Mouse (Mus musculus) cerebellum, adult 18-20 months (tissue): ENCODE measurements around the gene RPS10-NUDT3.
A peak's percentile ranks its signal among the peaks of the same experiment; 100 is the strongest.

Source experiments
- DNase-seq, 2 experiments: peaks; one replicate each; pipeline ENCODE4 v3.0.0; 2021

The RPS10-NUDT3 gene

DNA sequence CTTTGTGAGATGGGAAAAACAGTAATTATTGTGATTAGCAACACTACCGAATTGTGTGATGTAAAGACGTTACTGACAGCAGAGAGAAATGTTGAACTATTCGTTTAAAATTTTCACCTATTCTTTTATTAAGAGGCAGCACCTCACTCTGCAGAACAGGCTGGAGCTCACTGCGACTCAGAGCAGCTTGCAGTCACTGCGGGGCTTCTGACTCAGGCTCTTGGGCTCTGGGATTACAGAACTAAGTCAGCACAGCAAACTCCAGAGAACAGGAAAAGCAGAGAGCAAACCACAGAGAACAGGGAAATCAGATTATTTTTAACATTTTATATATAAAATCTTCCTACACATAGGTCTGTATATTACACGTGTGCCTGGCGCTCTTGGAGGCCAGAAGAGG, 25.4 kb downstream of the RPS10-NUDT3 start:
- DNase-seq = peak in 1 of 2 experiments; percentile 68

DNA sequence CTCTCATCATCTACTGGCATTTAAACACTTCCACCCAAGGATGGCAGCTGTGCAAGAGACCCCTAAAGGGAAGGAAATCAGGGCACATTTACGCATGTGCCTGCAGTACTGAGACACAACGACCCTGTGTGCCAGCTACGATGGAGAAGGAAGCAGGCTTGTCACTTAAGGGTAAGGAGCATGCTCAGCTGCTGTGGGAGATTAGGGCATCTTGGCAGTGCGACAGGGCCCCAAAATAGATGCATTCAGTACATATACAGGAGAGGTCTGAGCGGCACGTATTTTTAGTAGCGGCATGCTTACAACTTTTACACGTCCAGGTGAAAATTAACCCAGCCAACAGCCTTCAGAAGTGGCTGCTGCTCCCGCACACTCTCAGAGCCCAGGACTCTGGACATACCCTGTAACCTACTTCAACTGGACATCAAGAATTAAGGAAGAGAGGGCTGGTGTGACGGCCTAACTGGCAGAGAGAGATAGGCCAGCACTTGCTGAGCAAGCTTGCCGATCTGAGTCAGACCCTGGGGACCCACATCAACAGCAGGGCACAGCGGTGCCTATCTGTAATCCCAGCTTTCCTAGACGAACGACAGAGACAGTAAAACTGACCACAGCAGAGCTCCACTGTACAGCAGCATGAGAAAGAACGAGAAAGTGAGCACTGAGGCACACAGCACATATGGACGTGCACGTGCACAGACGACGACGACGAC, 31.3 kb downstream of the RPS10-NUDT3 start:
- peak; percentile 62 to 63 for DNase-seq

- no peak for DNase-seq
Observed at GRCm38 (mm10) chr17:27603036-27603435, 32.0 kb downstream of the RPS10-NUDT3 start.

- DNase-seq = peak; percentile 75 to 79
Observed at GRCm38 (mm10) chr17:27600869-27601268, 34.2 kb downstream of the RPS10-NUDT3 start.

DNA sequence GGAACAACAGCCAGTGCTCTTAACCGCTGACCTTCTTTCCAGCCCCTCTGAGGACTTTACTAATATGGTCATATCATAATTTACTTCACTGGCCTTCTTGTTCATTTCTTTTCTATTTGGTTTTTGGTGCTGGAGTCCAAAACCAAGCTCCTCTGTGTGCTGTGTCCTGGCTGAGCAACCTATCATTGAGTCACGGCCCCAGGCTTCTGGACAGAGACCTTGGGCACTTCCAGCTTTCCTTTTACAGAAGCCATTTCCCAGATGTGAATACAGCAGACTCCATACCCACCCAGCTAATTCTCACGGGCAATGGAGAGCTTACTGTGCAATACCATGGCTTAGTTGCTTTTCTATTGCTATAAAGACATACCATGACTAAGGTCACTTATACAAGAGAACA, 34.7 kb downstream of the RPS10-NUDT3 start:
- DNase-seq = no peak

DNA sequence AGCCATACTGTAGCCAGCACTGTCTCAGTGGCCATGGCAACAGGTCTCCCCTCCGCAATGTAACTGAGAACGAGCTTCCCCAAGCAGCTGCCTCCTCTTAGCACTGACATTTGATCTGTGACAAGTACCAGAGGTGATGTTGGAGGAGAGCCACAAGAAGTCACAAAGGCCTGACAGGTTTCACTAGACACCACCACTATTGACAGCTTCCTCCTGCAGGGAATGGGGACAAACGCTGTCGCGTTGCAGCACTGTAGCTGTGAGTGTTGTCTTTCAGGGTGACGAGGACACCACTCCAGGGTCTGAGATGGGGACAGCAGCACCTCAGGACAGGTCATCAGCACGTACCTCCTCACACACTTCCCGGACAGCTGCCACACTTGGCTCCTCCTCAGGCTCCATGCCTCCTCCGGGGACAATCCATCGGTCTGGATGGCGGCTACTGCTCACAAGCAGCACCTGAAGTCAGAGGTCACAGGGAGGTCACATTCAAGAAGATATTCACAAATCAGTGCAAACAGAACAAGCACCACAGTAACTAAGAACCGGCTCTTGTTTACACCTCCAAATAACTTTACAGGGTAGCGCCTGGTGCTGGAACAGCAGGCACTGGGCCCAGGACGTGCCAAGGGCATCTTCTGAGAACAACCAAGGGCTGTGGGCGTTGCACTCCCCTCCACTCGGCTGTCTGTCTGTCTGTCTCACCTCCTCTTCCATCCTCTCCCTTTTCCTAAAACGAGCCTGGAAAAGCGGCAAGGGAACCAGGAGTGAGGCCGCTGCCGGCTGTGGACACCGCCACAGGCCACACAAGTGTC, 38.4 kb downstream of the RPS10-NUDT3 start:
- no peak for DNase-seq

DNA sequence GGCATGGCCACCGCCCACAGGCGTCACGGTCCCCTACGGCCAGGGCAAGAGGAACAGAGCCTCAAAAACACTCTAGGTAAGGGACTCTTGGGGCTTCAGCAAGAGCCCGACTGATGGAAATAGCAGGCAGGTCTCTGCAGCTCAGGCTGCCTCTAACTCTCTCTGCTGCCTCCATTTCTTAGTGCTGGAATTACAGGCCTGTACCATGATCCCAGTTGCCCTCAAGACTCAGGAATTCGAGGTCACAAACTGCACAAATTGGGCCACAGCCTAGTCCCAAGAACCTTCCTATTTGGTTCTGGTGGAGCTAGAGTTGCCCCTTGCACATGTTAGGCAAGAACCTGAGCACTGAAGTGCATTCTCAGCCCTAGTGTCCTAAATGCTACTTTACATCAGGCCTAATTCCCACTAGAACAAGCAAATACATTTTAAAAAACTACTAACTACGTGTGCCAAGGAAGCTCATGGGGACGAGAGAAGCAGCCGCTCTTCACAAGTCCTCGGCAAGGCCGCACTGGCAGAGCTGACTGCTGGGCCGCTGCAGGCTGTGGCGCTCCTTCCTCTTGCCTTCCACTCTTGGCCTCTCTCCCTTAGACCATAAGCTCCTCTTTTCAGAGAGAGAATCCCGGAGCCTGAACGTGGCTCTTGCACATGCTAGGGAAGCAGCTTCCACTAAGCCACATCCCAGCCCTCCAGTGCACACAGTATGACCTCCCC, 39.2 kb downstream of the RPS10-NUDT3 start:
- peak in 1 of 2 experiments; percentile 46 for DNase-seq

- DNase-seq = no peak
Observed at GRCm38 (mm10) chr17:27592565-27592910, 42.5 kb downstream of the RPS10-NUDT3 start.

DNA sequence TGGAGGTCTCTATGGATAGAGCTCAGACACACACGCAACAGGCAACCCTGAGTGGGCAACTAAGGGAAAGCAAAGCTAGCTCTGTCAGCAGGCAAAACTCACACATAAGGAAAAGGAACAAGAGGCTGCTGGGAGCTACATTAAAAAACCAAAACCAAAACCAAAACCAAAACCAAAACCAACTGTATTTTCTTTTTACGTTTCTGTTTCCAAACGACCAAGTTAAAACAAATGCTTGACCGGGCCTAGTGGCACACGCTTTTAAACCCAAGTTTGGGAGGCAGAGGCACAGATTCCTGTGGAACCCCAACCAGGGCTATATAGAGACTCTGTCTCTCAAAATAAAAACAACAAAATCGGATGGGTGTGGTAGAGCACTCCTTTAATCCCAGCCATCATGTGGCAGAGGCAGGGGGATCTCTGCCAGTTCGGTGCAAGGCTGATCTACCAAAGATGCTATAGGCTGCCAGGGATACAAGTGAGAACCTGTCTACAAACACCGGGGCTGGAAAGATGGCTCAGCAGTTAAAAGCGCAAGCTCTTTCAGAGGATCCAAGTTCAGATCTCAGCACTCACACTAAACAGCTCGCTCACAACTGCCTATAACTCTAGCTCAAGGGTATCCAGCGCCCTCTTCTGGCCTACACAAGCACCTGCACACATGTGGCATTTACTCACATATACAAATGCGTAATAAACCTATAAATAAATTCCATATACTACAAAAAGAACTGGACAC, 43.0 kb downstream of the RPS10-NUDT3 start:
- no peak for DNase-seq

DNA sequence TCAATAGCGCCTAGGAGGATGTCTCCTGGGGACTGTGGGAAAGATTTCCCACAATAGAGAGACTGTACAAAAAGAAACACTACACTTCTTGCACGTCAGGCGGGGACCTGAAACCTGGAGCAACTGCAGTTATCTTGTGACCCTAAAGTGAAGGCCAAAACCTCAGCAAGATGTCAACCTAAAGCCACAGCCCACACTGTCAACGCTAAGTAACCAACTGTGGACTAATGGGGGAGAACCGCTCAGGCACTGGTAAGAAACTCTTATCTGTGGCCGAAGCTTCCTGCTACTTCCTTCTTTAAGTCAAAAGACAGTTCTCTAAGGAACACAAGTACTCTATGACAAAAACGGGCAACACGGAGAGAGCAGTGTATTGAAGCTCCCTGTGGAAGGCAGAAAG, 46.8 kb downstream of the RPS10-NUDT3 start:
- no peak for DNase-seq

- DNase-seq = peak in 1 of 2 experiments; percentile 53
Observed at GRCm38 (mm10) chr17:27587252-27587651, 47.8 kb downstream of the RPS10-NUDT3 start.

DNA sequence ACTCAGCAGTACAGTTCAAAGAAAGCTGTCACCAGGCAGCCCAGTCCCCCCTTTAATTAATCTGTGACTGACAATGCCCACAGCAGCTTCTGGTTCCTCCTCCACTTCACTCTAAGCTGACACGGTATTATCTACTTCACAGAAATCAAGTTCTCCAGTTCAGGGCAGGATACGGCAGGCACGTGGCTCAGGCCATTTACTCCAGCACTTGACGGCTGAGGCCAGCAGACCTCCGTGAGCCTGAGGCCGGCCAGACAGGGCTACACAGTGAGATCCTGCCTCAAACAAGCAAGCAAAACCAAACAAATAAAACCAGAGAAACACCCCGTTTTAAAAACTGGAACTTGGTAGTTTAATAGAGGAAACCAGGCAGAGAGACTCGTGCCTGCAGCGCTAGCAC, 48.4 kb downstream of the RPS10-NUDT3 start:
- DNase-seq = no peak

DNA sequence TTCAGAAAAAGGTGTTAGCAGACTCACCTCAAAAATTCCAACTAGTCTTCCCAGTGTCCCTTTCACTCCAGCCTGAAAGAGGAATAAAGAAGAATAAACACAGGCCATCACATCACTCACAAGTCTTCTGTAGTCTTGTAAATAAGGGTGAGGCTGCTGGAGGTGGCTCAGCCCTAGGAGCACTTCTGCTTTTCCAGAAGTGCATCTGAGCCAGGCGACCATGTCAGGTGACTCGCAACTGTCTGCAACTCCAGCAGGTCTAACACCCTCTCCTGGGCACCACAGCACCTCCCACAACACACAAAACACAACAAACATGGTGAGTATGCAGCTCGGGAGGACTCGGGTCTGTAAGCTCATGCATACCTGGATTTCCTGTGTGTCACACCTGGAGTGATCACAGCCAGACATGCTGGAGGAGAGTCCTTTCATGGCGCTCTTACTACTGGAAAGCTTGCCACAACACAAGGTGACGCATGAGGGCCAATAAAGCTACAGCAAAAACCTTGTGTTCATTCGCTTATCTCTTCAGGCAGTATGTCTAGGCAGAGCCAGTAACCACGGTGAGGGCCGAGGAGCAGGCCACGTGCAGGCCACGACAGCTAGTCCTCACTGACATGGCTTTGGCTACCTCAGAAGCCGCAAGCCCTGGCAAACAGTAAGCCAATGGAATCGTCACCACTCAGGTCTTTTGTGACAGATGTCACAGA, 51.7 kb downstream of the RPS10-NUDT3 start:
- no peak for DNase-seq

DNA sequence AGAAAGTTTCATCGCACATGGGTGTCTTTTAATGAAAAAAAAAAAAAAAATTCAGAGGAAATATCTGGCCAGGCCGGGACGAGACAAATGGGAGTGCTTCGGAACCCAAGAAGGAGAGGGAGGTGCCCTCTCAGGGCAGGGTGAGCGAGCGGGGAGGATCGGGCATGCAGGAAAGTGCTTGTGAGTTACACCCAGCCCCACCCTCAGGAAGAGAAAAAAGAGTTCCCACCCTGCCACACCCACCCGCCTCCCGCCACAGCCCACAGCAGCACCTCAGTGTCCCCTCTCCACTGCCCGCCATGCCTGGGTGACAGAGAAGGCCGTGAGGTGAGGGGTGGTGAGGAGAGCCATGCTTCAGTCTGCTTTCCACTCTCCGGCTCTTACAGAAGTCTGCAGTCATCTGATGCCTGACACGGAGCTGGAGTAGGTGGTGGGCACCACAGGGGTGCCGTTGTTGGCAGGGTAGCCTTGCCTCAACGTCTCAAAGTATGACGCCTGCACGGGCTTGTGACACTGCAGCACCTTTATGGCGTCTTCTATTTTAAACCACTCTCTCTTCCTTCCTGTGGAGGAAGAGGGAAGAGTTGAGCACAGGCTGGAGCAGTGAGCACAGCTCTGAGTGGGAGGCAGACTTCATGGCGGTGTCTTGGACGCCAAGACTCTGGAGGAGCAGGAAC, 54.5 kb downstream of the RPS10-NUDT3 start:
- DNase-seq = no peak

- DNase-seq = peak; percentile 73 to 75
Observed at GRCm38 (mm10) chr17:27579816-27580215, 55.2 kb downstream of the RPS10-NUDT3 start.

GRCm38 (mm10) chr17:27578487-27578886, 56.5 kb downstream of the RPS10-NUDT3 start:
- no peak for DNase-seq

DNA sequence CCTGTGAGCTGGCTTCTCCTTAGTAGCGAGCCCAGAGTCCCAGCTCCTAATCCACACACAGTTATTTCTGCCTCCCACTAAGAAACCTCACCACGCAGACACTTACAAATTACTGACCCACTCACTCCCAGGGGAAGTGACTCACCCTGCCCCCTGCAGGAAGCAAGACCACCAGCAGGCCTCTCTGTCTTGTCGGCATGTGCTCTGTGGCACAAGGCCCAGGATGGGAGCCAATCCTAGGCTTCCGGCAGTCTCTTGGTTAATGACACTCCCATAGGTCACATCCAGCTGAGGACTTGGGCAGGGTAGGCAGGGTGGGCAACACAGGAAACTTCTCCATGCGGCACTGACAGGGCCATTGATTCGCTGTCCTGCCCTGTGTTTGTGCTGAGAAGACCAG, 57.6 kb downstream of the RPS10-NUDT3 start:
- no peak for DNase-seq

- DNase-seq = no peak
Observed at GRCm38 (mm10) chr17:27576056-27576455, 59.0 kb downstream of the RPS10-NUDT3 start.

DNA sequence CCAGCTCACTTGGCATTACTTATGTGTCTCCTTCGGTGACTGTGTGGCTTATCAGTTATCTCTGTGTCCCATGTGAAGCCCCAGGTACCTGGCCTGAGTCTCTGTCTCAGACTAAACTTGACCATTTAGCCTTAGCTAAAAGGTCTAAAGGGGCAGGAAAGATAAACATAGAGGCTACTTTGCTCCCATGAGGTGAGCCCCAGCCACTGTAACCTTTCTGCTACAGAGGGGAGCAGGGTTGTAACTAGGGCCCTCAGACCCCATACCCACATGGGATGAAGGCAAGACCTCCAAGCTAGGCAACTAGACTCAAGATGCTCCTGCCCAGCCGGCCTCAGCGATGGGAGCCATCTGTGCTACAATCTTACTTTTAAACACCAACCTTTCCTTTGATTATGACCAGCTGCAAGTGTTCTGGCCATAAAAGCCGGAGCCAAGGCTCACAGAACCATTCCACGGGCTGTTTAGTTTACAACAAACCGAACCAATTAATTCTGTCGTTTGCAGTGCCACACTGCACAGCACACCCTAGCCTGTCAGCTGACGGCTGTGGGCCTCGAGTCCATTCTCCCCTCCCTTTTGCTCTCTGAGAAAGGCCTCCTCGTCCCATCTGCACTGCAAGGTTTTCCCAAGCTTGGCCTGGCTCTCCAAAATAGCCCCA, 59.8 kb downstream of the RPS10-NUDT3 start:
- DNase-seq = no peak

GRCm38 (mm10) chr17:27574470-27575115, 60.4 kb downstream of the RPS10-NUDT3 start:
- peak; percentile 93 to 94 for DNase-seq
